Mouse (Mus musculus): ENCODE measurements around the gene Nptxr.
A peak's percentile ranks its signal among the peaks of the same experiment; 100 is the strongest.

The Nptxr gene

DNA sequence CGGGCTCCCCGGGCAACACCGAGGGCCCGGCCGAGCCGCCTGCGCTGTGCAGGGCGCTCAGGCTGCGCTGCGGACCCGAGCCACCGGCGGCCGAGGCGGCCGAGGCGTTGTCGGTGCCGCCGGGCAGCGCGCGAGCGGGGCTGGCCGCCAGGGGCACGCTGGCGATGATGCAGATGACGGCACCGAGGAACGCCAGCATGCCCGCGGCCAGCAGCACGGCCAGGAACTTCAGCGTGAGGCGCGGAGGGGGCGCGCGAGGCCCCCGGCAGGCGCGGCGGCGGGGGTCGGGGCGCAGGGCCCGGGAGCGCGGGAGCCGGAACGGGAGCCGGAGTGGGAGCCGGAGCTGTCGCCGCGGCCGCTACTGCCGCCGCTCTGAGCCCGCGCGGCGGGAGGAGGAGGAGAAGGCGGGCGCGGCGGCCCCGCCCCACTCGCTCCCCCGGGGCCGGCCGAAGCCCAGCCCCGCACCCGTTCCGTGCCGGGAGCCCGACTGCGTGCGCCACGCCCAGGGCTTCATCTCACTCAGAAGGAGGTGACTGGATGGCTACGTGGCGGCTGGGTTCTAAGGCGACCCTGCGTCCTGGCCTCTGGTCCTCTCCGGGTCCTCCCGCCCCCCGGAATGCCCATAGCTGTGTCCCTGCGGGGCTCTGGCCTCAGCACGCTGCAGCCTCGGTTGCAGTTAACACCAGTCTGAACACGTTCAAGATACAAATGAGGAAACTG is at the start of gene Nptxr:
Nptxr (minus strand) TSS at position 415 of the 720 bp plus-strand sequence.
- no peak for DNase-seq (ENCODE audit: low read depth, low spot score)

DNA sequence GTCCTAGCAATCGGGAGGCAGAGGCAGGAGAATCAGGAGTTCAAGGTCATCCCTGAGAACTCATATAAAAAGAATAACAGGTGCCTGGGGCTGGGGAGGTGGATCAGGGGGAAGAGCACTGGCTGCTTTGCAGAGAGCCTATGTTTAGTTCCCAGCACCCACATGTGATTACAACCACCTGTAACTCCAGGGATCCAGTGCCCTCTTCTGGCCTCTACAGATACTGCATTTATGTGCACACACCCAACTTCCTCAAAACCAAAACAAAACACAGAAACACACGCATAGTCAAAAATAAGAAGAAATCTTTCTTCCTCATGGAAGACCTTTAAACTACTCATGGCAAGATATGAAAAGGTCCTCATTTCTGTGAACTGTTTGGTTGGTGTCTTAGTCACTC is 45.6 kb upstream of the Nptxr start:
- no peak for DNase-seq (ENCODE audit: low read depth, low spot score)

DNA sequence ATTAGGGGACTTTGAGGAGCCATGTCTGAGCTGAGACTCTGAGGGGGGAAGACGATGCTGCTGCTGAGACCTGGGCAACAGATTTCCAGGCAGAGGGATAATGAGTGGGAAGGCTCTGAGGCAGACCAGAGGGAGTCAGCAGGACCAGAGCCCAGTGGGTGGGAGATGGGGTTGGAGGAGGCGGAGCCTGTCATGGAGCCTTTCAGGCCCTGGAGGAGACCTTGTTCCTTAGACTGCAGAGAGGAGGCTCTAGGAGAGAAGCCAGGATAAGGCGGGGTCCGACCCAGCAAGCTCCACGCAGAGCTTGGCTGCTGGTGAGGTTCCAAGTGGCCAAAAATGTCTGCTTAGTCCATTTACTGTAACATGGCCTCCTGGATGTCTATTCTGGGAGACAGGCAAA is 42.5 kb upstream of the Nptxr start:
- no peak for DNase-seq (ENCODE audit: low read depth, low spot score)

DNA sequence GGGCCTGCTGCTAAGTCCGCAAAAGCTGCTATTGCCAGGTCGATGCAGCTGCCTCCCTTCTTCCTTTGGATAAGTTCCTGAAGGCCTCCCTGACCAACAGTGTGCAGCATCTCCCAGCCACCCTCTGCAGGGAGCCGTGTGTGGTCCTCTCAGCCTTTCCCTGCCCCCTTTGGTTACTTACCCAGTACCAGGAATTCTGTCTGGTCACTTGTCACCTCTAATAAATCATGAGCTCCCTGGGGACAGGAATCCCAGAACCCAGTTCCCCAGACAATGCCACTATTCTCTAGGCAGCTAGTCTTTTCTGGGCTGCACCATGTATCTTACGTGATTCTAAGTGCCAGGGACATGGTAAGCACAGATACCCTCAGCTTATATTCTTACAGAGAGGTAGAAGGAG is 41.4 kb upstream of the Nptxr start:
- no peak for DNase-seq (ENCODE audit: low read depth, low spot score)

DNA sequence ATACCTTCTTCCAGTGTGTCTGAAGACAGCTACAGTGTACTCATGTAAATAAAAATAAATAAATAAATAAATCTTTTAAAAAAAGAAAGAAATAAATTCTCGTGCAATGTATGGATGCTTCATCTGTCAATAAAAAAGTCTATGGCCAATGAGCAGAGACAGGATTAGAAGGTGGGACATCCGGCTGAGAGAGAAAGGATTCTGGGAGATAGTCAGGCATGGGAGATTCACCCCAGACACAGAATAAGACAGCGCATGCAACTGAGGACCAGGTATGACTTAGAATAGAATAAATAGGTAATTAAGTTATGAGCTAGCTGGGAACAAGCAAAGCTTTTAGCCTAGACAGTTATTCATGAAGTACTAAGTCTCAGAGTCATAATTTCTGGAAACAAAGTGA is 38.4 kb upstream of the Nptxr start:
- DNase-seq (ENCODE audit: low read depth, low spot score), result no peak

DNA sequence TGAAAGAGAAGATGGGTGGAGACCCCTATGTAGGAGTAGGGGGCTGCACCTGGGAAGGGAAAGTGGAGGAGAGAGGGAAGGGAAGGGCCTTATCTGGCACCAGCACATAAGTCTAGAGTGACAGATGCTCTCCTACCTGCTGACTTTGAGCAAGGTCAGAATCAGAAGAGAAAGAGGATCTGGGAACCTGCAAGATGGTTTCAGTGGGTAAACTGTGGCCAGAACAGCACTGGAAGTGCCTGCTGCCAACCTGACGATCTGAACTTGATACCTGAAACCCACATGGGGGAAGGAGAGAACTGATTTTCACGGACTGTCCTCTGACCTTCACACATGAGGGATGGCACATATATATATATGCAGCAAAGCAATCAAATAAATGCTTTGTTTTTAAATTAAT is 35.7 kb upstream of the Nptxr start:
- DNase-seq (ENCODE audit: low read depth, low spot score), result no peak

DNA sequence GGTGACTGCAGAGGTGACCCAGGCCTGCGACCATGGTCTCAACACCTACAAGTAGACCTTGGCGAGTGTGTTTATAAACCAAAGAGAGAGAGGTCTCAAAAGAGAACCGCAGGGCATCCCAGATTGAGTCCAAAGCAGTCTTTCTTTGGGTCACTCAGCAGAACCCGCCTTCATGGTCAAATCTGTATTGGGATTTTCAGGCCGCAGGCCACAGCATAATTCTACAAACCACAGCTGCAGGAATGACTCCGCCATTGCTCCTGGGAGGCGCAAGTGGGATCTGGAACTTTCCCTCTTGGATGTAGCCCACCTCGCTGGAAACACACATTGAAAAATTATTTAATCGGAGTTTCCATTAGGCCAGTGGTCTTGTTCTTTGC is 30.3 kb upstream of the Nptxr start:
- DNase-seq (ENCODE audit: low read depth, low spot score), result no peak

DNA sequence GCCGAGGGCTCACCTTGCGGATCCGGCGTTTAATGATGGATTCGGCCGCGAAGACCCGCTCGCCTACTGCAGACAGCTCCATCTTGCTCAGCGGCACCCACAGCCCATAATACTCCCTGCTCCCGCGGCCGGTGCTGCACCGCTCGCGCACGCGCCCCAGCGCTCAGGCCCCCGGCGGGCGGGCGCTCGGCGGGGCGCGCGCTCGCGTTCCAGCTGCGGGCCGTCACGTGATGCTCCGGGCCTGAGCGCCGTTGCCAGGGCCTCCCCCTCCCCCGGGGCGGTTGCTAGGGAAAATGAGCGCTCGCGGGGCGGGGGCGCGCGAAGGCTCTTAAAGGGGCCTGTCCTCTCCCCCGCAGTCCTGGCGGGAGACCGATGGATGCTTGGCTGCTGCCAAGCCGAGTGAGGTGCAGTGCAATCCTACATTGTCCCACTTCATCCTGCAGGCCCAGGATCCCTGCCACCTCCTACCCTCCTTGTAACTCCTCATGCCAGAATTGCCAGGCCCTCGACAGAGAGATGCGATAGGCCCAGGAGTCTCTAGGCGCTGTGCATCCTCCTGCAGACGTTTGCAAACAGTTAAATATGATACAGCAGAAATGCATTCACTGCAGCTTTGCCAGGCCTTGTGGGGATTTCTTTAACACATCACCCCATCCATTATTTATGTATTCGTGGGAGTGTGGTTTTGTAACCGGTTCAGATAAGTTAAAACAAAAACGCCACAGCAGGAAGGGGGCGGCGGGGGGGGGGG is 29.7 kb upstream of the Nptxr start, which contains the start of the genes Npcd and Cbx6:
Npcd (minus strand) TSS at position 108 of the 751 bp plus-strand sequence.
Cbx6 (minus strand) TSS at position 559 of the 751 bp plus-strand sequence.
- peak; percentile 92 for DNase-seq (ENCODE audit: low read depth, low spot score)

DNA sequence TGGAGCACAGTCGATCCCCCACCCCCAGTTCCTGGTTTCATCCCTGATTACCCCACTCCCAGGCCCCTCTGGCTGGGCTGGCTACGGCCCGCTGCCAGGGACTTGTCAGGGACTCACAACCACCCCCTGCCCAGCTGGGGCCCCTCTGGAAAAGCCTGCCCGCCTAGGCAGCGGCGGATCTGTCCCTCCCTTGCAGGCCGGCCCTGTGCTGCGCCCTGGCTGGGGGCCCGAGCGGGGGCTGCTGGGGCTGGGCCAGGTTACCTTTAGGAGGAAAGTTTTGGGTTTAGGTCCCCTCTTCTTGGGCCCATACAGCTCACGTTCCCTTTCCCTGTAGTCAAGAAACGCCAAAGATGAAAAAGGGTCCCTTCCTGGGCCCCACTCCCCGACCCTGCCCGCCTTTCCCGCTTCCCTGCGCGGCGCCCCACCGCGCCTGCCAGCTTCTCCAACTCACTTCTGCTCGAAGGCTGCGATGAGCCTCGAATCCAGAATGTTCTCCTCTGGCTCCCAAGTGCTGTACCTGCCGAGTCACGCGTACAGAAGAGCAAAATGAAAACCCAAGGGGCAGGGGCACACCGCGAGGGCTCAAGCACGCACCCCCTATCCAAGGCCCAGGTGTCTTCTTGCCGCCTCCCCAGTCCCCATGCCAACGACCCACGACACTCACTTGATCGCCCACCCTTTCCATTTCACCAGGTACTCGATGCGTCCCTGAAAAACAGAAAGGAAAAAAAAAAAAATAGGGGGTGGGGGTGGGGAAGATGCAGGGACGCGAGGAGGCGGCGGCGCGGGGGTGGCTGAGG is 28.9 kb upstream of the Nptxr start:
- DNase-seq (ENCODE audit: low read depth, low spot score), result no peak

DNA sequence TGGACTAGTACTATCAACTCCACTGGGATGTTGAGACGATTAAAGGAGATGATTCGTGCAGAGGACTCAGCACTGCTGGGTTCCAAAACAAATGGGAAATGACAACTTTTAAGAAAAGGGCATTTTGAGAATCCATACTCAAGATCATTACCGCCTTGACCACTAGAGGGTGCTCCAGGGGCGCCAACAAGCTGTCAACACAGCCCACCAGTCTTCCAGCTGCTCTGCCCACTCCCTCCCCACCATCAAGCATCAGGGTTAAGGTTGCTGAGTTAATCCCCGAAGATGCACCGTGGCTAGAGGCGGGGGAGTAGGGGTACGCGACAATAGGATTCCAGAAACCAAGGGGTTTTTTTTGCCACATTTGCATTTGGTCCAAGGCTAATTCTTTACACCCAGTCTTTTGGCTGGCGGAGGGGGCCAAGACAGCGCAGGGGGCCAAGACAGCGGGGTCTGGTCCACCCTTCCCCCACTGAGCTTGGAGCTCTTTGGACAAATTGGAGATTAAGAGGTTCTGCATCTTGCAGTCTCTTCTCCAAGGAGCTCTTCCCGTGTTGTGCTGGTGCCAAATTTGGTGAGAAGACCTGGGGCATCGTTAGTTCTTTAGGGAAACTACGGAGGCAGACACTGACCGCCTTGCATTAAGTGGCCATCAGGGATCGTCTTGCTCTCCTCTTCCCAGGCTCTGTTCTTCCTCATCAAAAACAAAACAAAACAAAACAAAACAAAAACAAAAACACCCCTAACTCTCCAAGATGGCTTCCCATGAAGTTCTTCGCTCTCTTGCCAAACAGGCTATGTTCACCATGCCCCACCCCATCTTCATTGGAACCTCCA is 27.7 kb upstream of the Nptxr start:
- peak; percentile 61 for DNase-seq (ENCODE audit: low read depth, low spot score)

DNA sequence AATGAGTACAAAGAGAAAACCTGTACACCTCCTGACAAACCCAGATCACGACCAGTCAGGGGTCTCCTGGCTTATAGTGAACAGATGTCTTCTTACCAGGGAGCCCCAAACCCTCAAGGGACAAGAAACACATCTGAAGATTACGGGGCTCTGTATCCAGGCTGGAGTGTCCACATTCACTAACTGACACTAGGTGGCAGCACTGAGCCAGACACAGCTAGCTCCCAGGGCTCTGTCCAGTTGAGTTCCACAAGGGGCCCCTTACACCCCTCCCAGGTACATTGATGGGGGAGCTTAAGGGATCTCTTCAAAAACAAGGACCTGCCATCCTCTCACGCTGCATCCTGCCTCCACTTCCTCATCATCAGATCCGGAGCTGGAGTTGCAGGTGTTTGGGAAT is 25.8 kb upstream of the Nptxr start:
- no peak for DNase-seq (ENCODE audit: low read depth, low spot score)

DNA sequence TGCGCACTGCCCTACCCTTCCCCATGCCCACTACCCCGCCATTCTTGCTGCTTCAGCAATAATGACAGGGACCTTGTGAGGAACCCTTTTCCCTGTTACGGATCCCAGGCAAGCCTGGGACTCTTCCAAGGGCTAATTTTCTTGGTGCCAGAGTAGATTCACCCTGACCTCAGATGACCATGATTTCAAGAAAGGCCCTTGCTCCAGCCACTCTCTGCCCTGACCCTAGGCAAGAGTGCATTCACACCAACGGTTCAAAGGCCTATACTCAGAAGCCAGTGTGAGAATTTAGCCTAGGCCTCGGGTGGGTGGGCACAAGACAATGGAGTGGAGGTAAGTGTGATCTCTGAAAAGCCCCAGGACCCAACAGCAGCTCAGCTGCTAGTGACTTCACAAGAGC is 24.9 kb upstream of the Nptxr start:
- no peak for DNase-seq (ENCODE audit: low read depth, low spot score)

DNA sequence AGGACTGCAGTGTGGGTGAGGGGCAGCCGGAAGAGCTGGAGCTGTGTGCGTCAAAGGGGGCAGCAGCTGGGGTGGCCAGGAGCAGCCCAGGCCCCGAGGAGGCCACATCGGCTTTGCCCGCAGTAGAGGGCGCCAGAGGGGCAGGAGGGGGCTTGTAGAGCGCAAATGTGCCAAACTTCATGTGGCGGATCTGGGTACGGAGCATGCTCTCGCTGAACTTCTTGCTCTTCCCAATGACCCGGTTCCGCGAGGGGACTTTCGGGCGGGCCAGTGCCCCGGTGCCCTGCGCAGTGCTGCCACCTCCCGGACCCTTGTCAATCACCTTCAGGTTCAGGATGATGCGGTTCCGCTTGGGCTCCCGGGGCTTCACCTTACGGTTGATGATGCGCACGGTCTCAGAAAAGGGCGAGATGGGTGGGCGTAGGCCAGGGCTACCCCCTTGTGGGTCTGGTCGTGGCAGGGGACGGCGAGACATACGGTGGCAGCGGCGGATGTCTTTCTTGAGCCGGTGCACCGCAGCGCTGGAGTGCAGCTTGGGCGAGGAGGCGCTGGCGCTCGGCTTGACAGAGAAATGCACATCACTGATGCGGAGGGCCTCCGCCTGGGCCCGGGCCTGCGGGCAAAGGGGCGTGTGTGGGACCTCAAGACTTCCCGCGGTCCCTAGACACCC is 23.9 kb upstream of the Nptxr start:
- no peak for DNase-seq (ENCODE audit: low read depth, low spot score)

DNA sequence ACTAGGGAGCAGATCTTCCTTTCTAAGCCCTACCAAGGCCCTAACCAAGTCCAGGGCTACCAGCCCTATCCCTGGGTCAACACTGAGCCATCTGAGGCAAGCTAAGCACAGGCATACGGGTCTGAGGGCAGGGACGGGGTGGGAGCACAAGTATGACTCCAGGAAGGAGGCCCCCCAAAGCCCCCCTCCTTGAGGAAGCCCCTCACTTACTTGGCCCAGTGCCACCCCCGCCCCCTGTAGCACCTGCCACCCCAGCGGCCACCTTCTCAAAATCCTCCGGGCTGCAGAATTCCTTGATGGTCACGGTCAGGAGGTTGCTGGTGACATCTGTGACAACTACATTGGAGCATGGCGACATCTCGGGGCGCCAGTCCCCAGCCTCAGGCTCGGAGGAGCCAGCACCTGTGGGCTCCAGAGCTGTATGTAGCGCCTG is 23.2 kb upstream of the Nptxr start:
- no peak for DNase-seq (ENCODE audit: low read depth, low spot score)

DNA sequence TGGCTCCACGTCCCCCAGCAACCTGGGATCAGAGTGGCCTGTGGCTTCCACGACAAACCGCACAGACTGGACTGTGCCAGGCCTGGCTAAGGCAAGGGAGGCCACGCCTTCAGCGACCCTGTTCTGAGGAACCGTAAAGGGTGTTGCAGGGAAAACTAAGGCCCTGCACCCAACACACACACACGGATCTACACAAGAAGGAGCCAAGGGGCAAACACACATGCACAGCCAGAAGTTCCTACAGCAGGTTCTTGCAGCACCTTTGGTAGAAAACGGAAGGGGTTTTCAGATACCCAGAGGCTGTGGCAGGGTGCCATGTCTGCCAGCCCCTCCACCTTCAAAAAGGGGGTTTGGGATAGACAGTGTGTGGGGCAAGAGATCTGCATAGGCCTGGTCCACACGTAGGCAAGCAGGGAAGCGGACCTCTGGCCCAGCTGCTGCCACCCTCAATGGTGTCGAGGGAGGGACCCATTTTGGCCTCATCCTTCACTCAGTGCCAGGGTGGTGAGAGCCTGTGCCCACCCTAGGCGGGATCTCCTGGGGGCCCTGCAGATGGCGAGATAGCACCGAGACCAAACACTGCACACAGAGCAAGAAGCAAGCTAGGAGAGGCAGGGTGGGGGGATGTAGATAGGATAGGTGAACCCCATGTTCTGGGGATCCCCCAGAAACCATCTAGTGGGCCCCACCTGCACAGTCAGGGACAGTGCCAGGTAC is 22.7 kb upstream of the Nptxr start:
- no peak for DNase-seq (ENCODE audit: low read depth, low spot score)

DNA sequence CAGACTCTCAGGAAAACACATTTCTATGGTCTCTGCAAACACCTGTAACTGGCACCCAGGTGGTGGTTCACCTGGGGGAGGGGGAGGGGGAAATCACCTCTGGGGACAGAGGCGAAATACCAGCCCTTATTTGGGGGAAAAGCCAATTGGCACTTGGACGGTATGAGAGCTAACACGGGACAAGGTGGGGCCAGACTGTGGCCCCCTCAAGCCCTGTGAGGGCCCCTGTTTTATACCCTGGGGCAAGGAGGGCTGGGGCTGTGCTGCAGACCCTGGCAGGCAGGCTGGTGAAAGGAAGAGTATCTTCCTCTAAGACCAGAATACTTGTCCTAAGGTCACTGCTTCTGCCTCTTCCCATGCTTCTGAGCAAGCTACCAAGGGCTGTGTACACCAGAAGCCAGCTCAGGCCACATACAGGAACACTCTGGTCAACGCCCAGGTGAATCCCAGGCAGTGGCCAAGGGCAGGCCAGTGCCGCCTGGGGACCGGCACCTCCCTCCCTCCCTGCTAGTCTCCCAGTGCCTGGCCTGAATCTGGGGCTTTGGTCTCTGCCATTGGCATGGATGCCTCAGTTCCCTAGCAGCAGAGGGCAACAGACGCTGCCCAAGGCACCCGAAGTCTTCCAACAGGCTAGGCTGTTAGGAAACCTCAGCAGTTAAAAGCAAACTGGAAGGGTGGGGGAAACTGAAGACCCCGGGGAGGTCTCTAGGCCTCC is 21.8 kb upstream of the Nptxr start:
- no peak for DNase-seq (ENCODE audit: low read depth, low spot score)

DNA sequence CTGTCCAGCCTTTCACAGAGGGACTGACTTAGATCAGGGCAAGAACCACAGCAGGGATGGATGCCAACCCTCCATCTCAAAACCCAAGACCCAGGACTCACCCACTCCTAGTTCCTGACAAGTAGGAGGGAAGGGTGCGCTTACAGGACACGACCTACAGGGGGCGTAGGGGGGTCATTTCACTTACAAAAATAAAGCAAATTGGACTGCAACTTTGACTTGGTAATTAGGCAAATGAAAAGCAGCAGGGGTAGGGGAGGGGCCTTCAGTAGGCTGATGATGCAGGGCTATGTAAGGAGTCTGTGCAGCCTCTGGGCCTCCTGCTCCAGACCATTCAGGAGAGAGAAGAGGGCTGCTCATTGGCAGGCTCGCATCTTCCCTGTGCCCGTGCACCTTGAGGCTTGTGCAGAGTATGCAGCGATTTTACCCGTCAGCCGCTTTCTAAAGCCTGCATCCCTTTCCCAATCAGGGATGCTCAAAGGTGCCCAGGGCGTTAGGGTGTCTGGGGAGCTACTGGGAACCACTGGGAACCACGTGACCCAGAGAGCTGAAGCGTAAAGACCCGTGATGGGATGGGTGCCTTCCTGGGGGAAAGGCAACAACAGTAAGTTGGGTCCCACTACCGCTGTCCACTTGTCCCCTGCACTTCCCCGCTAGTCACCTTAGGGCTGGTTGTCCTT is 20.7 kb upstream of the Nptxr start:
- DNase-seq (ENCODE audit: low read depth, low spot score), result no peak

DNA sequence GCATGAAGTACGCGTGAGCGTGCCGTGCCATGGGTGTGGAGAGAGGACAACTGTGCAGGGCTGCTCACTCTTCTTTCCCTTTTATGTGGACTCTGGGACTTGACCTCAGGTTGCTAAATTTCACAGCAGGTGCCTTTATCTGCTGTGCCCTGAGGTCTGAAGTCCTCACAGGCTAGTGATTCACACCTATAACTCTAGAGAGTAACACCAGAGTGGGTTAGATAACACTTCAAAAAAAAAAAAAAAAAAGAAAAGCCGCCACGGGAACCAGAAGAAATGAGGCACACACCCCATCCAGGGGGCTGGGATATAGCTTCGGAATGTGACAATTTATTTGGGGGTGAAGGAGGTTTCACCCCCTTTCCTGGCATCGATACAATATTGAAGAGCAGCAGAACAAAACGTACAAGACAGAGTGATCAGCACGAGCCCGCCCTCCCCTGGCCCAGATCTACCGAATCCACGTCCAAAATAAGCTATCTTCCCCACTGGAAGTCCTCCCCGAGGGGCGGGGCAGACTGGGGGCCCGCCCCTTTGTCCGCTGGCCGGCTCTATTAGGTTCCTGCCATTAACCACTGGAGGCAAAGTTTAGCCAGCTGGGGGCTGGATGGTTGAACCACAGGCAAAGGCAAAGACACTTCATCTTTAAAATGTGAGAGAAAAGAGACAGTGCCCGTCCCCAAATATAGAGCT is 19.2 kb upstream of the Nptxr start:
- DNase-seq (ENCODE audit: low read depth, low spot score), result no peak
